Mouse (Mus musculus) stomach, embryonic 16.5 days (tissue): ENCODE data around the gene Gm47995. TPM values are rescaled to one million over a fixed set of nuclear protein-coding genes. Genes with fewer than 3 reads are reported as not detected.
"Not testable (repeated sequence)": the region's sequence is repeated elsewhere in the genome, so short reads cannot be mapped to it uniquely, and the experiment has no call there.

Experiments used
- ATAC-seq: fragments of 200-750 bp; cut with Nextera tagmentation; 2 replicates; pipeline ENCODE4 v1.8.0; 2017; ENCODE audit warnings: moderate number of reproducible peaks, moderate TSS enrichment; ENCODE audit not compliant: insufficient read depth, low FRiP score
- H3K27ac ChIP-seq: fragments of 300-500 bp; sonication (generic); 2 replicates; pipeline ENCODE4 v1.5.1; 2014; ENCODE audit warnings: low read length
- H3K27me3 ChIP-seq: fragments of 300-500 bp; sonication (generic); 2 replicates; pipeline ENCODE4 v1.6.1; 2014; ENCODE audit warnings: low read length, control low read depth, mixed read lengths; ENCODE audit not compliant: control insufficient read depth, insufficient read depth
- H3K36me3 ChIP-seq: fragments of 300-500 bp; sonication (generic); 2 replicates; pipeline ENCODE4 v1.6.1; 2014; ENCODE audit warnings: low read length; ENCODE audit not compliant: control insufficient read depth, insufficient read depth
- H3K4me1 ChIP-seq: fragments of 300-500 bp; sonication (generic); 2 replicates; pipeline ENCODE4 v1.6.1; 2014; ENCODE audit warnings: low read length, control low read depth, mixed read lengths; ENCODE audit not compliant: control insufficient read depth, insufficient read depth
- H3K4me2 ChIP-seq: fragments of 300-500 bp; sonication (generic); 2 replicates; pipeline ENCODE4 v1.6.1; 2014; ENCODE audit warnings: low read depth, low read length, mixed read lengths
- H3K4me3 ChIP-seq: fragments of 300-500 bp; sonication (generic); replicated peaks from 2 replicates; pipeline ENCODE4 v1.5.1; 2014; ENCODE audit warnings: mild to moderate bottlenecking, low read length
- H3K9ac ChIP-seq: fragments of 300-500 bp; sonication (generic); 2 replicates; pipeline ENCODE4 v1.6.1; 2014; ENCODE audit warnings: low read length
- H3K9me3 ChIP-seq: fragments of 300-500 bp; sonication (generic); replicated peaks from 2 replicates; pipeline ENCODE4 v1.6.1; 2016; ENCODE audit warnings: low read length, control low read depth; ENCODE audit not compliant: control insufficient read depth
- WGBS: fragments of 180-500 bp; shearing (Covaris S2); extraction: QIAGEN DNeasy Blood & Tissue Kit; methylation state at CpG from one replicate; pipeline ENCODE4 v1.1.7; 2014; 5-methylcytosine and 5-hydroxymethylcytosine counted together
- polyA plus RNA-seq: library from polyadenylated mRNA; unstranded; fragments of >200 nt; fragmentation: Nextera tagmentation; extraction: Ambion mirVana; gene quantifications from 2 replicates; pipeline ENCODE4 v1.2.1, GENCODE M21; 2015

Gm47995 gene
- not detected in 2 replicates for polyA plus RNA-seq

- not testable (repeated sequence) for ATAC-seq, H3K4me2 ChIP-seq, H3K4me3 ChIP-seq, H3K9me3 ChIP-seq, H3K27ac ChIP-seq, H3K4me1 ChIP-seq, H3K27me3 ChIP-seq, H3K9ac ChIP-seq, H3K36me3 ChIP-seq
- WGBS, result 68% methylated on average over 2 of the region's 4 CpGs
Measured at GRCm38 (mm10) chr1:151198120-151198519, at the start of gene Gm47995. Gene Gm47995, plus strand, starts transcription at chr1:151198448.

GRCm38 (mm10) chr1:151150211-151150610 lies 48.0 kb upstream of the Gm47995 start:
- no peaks in the 10 kb centered on the region for H3K4me1 ChIP-seq
- H3K4me3 ChIP-seq, result no peak overlapping the region
- no peaks in the 10 kb centered on the region for H3K27me3 ChIP-seq
- WGBS, result 87% methylated on average over 7 of the region's 7 CpGs
- no peak overlapping the region for H3K4me2 ChIP-seq
- ATAC-seq, result no peak
- no peaks in the 10 kb centered on the region for H3K9me3 ChIP-seq
- H3K27ac ChIP-seq, result no peak overlapping the region
- H3K9ac ChIP-seq, result no peak overlapping the region
- H3K36me3 ChIP-seq, result no peaks in the 10 kb centered on the region

GRCm38 (mm10) chr1:151151089-151151488 lies 47.2 kb upstream of the Gm47995 start:
- H3K9ac ChIP-seq, result no peak overlapping the region
- WGBS, result 69% methylated on average over 2 of the region's 2 CpGs
- no peak overlapping the region for H3K4me2 ChIP-seq
- no peaks in the 10 kb centered on the region for H3K36me3 ChIP-seq
- ATAC-seq, result no peak
- no peak overlapping the region for H3K4me3 ChIP-seq
- H3K27ac ChIP-seq, result no peak overlapping the region
- no peaks in the 10 kb centered on the region for H3K4me1 ChIP-seq
- H3K27me3 ChIP-seq, result no peaks in the 10 kb centered on the region
- no peaks in the 10 kb centered on the region for H3K9me3 ChIP-seq

- no peaks in the 10 kb centered on the region for H3K27me3 ChIP-seq
- no peak overlapping the region for H3K27ac ChIP-seq
- no peaks in the 10 kb centered on the region for H3K9me3 ChIP-seq
- no peak overlapping the region for H3K4me3 ChIP-seq
- no peak overlapping the region for H3K4me2 ChIP-seq
- ATAC-seq, result no peak
- H3K9ac ChIP-seq, result no peak overlapping the region
- 69% methylated on average over 6 of the region's 6 CpGs for WGBS
- no peaks in the 10 kb centered on the region for H3K4me1 ChIP-seq
- H3K36me3 ChIP-seq, result no peaks in the 10 kb centered on the region
Measured at GRCm38 (mm10) chr1:151153056-151153652, 45.1 kb upstream of the Gm47995 start.

GRCm38 (mm10) chr1:151154131-151154530 lies 44.1 kb upstream of the Gm47995 start:
- ATAC-seq, H3K4me2 ChIP-seq, H3K27me3 ChIP-seq, H3K36me3 ChIP-seq, H3K9ac ChIP-seq, H3K9me3 ChIP-seq, H3K4me1 ChIP-seq, H3K27ac ChIP-seq, H3K4me3 ChIP-seq: not testable (repeated sequence)
- 88% methylated on average over 9 of the region's 9 CpGs for WGBS

- H3K4me3 ChIP-seq, result no peak overlapping the region
- ATAC-seq, result no peak
- H3K36me3 ChIP-seq, result no peaks in the 10 kb centered on the region
- WGBS, result 87% methylated on average over 3 of the region's 3 CpGs
- H3K27ac ChIP-seq, result no peak overlapping the region
- no peak overlapping the region for H3K9ac ChIP-seq
- H3K9me3 ChIP-seq, result no peaks in the 10 kb centered on the region
- H3K4me1 ChIP-seq, result no peaks in the 10 kb centered on the region
- no peaks in the 10 kb centered on the region for H3K27me3 ChIP-seq
- no peak overlapping the region for H3K4me2 ChIP-seq
Measured at GRCm38 (mm10) chr1:151156129-151156528, 42.1 kb upstream of the Gm47995 start.

GRCm38 (mm10) chr1:151156777-151157632 lies 41.2 kb upstream of the Gm47995 start:
- Histone ChIP-seq H3K27ac (no peak overlapping the region), H3K4me2 (no peak overlapping the region), H3K9ac (no peak overlapping the region), H3K9me3 (no peaks in the 10 kb centered on the region), H3K27me3 (no peaks in the 10 kb centered on the region), H3K4me1 (no peaks in the 10 kb centered on the region), H3K36me3 (no peaks in the 10 kb centered on the region), H3K4me3 (no peak overlapping the region)
- no peak for ATAC-seq
- WGBS, result 64% methylated on average over 7 of the region's 7 CpGs

- no peaks in the 10 kb centered on the region for H3K27me3 ChIP-seq
- no peak overlapping the region for H3K4me3 ChIP-seq
- no peak overlapping the region for H3K27ac ChIP-seq
- 66% methylated on average over 9 of the region's 9 CpGs for WGBS
- no peaks in the 10 kb centered on the region for H3K36me3 ChIP-seq
- no peak overlapping the region for H3K9ac ChIP-seq
- H3K4me2 ChIP-seq, result no peak overlapping the region
- ATAC-seq, result no peak
- no peaks in the 10 kb centered on the region for H3K9me3 ChIP-seq
- H3K4me1 ChIP-seq, result no peaks in the 10 kb centered on the region
Measured at GRCm38 (mm10) chr1:151157963-151158856, 40.0 kb upstream of the Gm47995 start.
